Mouse (Mus musculus): Measurements from ENCODE around the gene Trim65.

GRCm38 (mm10) chr11:116170003-116170800, 39.3 kb upstream of the Trim65 start:
- no peak for TF ChIP-seq CTCF (IDR thresholded peaks at IDR 0.05; ENCODE audit: low read depth)
- no peak for TF ChIP-seq EP300 (IDR thresholded peaks at IDR 0.05; ENCODE audit: low read depth)

All from heart, postnatal 0 days (tissue).